Mouse (Mus musculus) cerebellum, postnatal 10 days (tissue): ENCODE measurements around the gene Gns.
A peak's percentile ranks its signal among the peaks of the same experiment; 100 is the strongest.

ENCODE experiments used
- DNase-seq, 2 experiments: peaks; one replicate each; pipeline ENCODE4 v3.0.0; 2021; ENCODE audit warnings: mixed read lengths in 2 of 2

Gns gene

GRCm38 (mm10) chr10:121430764-121431540 is 66.1 kb downstream of the Gns start:
- DNase-seq = peak; percentile 52 to 69

DNA sequence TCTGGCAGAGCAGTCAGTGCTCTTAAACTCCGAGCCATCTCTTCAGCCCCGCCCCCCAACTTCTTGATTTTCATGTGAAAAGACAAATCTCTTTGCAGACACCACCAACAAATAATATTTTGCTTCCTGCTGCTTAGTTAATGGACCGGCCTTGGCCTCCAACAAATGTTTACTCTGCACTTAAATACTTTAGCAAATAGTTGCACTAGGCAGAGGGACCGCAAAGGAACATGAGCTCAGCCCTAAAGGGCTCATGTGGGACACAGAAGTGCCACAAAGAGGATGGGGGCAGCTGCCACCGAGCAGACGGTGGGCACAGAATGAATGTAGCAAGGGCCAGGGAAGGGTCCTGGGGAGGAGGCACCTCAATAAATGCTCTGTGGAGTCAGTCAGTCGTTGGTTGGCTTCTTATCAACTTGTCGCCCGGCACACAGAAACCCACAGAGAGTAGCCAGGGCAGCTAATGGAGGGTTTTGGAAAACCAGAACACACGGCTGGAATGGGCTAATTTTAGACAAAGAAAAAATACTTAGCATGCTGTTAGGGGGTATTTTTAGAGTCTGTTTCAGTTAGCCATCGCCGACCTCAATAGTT is 67.2 kb downstream of the Gns start:
- peak; percentile 62 to 76 for DNase-seq

DNA sequence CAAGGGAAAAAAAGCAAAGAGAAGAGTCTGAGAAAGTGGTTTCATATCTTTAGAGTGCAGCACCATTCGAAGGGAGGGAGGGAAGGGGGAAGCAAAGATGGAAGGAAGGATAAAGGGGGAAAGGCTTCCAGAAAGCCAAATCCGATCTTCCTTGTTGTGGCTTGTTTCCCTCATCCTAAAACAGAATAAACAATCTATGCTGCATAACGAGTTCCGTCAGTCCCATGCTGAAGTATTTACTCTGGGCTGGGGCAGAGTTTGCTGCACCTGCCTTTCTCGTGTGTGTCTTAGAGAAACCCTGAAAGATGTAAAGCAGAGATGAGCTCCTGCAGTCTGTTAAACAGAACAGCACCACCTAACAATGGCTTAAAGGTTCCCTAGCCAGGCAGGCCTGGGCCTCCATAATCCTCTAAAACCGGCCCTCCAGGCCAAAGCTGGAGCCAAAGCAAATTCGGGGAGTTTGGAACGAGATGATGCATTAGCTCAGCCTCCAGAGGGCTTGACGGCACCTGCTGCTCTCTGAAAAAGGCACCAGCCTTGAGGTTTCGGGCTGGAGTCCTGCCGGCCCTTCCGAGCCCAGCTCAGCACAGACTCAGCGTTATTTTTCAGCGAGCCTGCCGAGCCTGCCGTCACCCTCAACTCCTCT is 67.9 kb downstream of the Gns start:
- peak; percentile 65 to 72 for DNase-seq

DNA sequence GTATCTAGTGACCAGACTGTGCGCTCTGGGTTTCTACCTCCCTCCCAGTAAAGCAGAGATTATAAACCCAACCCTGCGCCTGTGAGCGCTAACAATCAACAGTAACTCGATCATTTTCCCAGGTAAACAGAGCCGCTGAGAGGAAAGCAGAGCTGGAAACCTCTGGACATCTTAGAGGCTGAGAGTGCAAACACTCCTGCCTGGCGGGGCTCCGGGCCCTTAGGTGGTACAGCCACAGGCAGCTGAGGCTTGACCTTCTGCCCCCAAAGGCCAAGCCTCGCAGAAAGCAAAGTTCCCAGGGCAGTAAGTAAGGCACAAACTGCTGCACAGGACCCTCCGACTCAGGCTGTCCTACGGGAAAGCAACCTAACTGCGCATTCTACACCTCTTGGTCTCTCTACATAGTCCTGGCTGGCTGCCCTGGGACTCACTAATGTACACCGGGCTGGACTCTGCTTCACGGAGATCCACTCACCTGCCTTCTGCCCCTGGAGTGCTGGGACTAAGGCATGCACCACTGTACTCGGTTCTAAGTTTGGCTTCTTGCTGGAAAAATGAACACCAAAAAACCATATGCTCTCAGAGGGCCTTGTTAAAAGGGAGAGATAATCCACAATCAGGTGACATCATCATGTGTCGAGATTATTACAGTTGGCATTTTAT is 69.7 kb downstream of the Gns start:
- DNase-seq = peak in 1 of 2 experiments; percentile 20

DNA sequence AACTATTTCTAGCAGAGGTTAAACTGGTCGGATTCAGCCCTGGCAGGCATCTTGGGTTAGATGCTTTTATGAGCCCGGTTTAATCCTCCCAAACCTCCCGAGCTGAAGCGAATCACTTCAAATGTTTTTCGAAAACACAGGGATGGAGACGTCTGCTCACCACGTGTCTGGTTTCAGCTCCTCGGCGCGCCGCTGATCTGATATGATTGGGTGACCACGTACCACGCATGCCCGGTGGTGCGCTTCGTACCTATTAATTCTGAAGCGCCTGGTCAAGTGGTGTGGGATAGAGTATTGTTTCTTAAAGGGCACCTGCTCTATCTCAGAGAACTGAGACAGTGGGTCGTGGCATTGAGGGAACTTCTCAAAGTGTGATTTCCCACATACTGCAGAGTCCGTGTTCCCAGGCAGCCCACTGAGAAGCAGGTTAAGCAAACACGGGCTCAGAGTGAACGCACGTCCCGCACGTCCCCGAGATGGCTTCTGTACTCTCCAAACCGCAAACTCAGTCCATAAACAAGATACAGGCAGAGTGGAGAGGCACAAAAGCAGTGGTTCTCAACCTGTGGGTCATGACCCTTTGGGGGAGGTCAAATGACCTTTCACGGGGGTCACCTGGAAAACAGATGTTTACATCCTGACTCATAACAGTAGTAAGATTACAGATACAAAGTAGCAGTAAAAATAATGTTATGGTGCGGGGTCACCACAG is 70.8 kb downstream of the Gns start:
- DNase-seq = peak in 1 of 2 experiments; percentile 28

DNA sequence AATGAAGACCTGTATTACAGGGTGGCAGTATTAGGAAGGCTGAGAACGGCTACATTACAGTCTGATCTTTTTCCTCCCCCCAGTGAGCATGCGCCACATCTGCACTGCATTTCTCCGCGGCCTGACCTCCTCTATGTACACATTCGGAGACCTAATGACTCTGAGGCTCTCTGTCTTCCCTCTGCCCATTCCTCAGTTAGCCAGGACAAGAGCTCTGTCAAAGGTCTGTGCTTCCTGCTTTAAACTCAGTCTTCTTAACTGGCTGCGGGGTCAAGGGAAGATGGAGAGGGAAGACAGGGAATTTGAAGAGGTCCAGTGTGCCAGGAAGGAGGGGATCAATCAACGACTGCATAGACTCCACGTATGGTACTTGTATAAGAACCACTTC is 71.4 kb downstream of the Gns start:
- no peak for DNase-seq

DNA sequence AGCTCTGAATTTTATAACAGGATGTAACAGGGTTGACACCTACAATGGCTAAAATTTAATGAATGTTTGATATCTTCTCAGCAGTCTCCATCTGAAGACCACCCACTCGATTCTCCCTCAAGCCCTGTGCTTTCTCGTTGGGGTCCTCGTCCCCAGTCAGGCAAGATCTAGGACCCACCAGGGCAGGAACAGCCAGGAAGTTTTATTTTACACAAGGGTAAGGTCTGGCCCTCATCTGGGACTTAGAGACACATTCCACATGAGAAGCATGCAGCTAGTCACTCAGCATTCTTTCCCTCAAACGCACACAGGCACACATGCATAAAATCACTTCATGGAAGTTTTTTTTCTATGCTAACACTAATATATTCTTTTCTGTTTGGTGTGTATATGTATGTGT is 71.8 kb downstream of the Gns start:
- DNase-seq = no peak

GRCm38 (mm10) chr10:121438109-121438508 is 73.2 kb downstream of the Gns start:
- DNase-seq = no peak

- no peak for DNase-seq
Observed at GRCm38 (mm10) chr10:121439310-121439731, 74.4 kb downstream of the Gns start.

GRCm38 (mm10) chr10:121443791-121444190 is 78.9 kb downstream of the Gns start:
- DNase-seq = no peak

DNA sequence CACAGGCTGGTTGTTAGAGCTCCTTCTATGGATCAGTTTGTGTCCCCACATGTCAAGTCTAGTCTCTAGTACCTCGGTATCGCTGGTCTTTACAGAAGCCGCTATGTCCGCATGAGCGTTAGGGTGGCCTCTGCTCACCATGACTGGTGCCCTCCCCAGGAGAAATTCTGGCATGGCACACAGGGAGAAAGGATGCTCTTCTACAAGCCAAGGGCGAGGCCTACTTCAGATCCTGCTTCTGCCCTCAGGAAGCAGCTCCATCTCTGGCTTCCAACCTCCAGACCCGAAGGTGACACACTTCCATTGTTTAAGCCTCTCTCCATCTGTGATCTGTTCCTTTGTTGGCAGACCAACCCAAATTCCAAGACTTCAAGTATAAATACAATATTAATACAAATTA is 79.3 kb downstream of the Gns start:
- no peak for DNase-seq

- no peak for DNase-seq
Observed at GRCm38 (mm10) chr10:121445808-121446207, 80.9 kb downstream of the Gns start.
